Comparison of ENCODE assay signal across 1 mouse cellular context in the genomic region with DNA sequence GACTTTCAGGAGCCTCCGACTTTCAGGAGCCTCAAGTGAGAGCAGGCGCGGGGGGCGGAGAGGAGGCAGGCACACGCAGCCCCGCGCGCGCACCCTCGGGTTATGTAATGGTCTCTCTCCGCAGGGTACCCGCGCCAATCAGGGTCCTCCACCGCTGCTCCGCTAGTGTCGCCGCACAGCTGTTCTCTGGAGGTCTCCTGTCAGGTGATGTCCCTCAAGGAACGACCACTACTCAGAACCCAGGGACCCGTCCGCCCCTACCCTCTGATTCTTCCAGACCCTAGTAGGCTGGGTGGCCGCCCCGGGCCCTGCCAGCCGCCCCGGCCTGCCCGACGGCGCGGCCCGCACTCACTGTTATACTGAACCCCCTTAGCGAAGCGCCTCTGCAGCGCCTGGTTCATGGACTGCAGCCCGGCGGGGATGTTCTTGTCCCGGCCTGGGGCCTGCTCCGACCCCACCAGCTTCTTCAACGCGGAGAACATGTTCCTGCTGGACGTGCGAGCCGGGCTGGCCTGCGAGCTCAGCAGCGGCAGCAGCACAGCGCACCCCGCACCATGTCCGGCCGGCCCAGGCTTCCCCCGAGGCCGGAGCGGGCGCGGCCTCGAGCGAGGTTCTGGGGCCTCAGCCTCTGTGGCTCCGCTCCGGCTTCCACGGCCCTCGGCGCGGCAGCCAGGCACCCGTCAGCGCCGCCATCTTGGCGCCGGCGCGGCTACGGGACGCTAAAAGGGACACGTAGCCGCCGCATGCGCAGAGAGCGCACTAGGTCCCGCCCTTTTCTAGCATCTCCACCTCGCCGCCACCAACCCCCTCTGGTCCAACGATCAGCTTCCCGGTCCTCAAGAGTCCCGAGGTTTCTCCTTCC.
A peak's percentile ranks its signal among the peaks of the same experiment; 100 is the strongest.
TF ChIP-seq lines count a peak whose summit lies in the region.

Gene Rabl6, minus strand, starts transcription at position 761 of the 862 bp plus-strand sequence.

TF ChIP-seq in CH12.LX, 34 proteins besides CTCF, POLR2A, EP300 and RAD21 (continued from another document):
- no peak; the same call in 1 of the 2 replicates for TF ChIP-seq CHD1 (IDR thresholded peaks at IDR 0.05; ENCODE audit: low read depth, low read length)
- TF ChIP-seq UBTF (IDR thresholded peaks at IDR 0.05; ENCODE audit: low read depth, low read length): peak; percentile 36; the same call in 1 of the 2 replicates
- TF ChIP-seq GABPA (IDR thresholded peaks at IDR 0.05; ENCODE audit: insufficient replicate concordance, low read depth, low read length): peak; percentile 15; the same call in 1 of the 2 replicates
- TF ChIP-seq TBP (conservative IDR thresholded peaks at IDR 0.05; ENCODE audit: low read depth, low read length): peak; percentile 61; the same call in 1 of the 2 replicates
- TF ChIP-seq ZMIZ1 (IDR thresholded peaks at IDR 0.05; ENCODE audit: low read depth, low read length): peak; percentile 89
- TF ChIP-seq ETS1 (conservative IDR thresholded peaks at IDR 0.05; ENCODE audit: low read depth, low read length): no peak
- TF ChIP-seq PAX5 (IDR thresholded peaks at IDR 0.05; ENCODE audit: low read length): no peak
- TF ChIP-seq KAT2A (IDR thresholded peaks at IDR 0.05; ENCODE audit: insufficient replicate concordance, low read length): peak; percentile 85
- TF ChIP-seq NELFE (IDR thresholded peaks at IDR 0.05; ENCODE audit: low read depth, low read length): peak; percentile 95
- peak; percentile 96 for TF ChIP-seq MAX (IDR thresholded peaks at IDR 0.05; ENCODE audit: low read length)
- TF ChIP-seq IRF4 (IDR thresholded peaks at IDR 0.05; ENCODE audit: low read depth, low read length): peak; percentile 76
- TF ChIP-seq CHD2 (IDR thresholded peaks at IDR 0.05; ENCODE audit: low read length): peak; percentile 53; the same call in 1 of the 2 replicates
- peak; percentile 54; the same call in 1 of the 2 replicates for TF ChIP-seq E2F4 (IDR thresholded peaks at IDR 0.05; ENCODE audit: insufficient replicate concordance, low read depth, low read length)
- no peak for TF ChIP-seq ZNF384 (IDR thresholded peaks at IDR 0.05; ENCODE audit: low read depth, low read length)
- TF ChIP-seq POLR2AphosphoS2 (IDR thresholded peaks at IDR 0.05; ENCODE audit: low read depth, low read length): peak; percentile 72; the same call in 1 of the 2 replicates
- TF ChIP-seq MAFK (IDR thresholded peaks at IDR 0.05; ENCODE audit: insufficient replicate concordance, low read length): 0 out of 2 replicates have a peak, but pooled peaks have one; percentile 18
- peak; percentile 78 for TF ChIP-seq MEF2A (IDR thresholded peaks at IDR 0.05; ENCODE audit: borderline replicate concordance, low read depth, low read length)
- TF ChIP-seq ZKSCAN1 (IDR thresholded peaks at IDR 0.05; ENCODE audit: borderline replicate concordance, low read depth, low read length): no peak
- TF ChIP-seq JUND (conservative IDR thresholded peaks at IDR 0.05; ENCODE audit: low read depth, low read length): no peak
- no peak for TF ChIP-seq JUN (IDR thresholded peaks at IDR 0.05; ENCODE audit: insufficient read depth, low read depth, low read length)
- no peak for TF ChIP-seq SMC3 (IDR thresholded peaks at IDR 0.05; ENCODE audit: low read depth, low read length)
- TF ChIP-seq MXI1 (IDR thresholded peaks at IDR 0.05; ENCODE audit: low read depth, low read length): peak; percentile 76; the same call in 1 of the 2 replicates
- TF ChIP-seq MYC (IDR thresholded peaks at IDR 0.05; ENCODE audit: low read depth, low read length): no peak
- peak; percentile 39; the same call in 1 of the 2 replicates for TF ChIP-seq RCOR1 (conservative IDR thresholded peaks at IDR 0.05; ENCODE audit: low read depth, low read length)
- peak; percentile 88 for TF ChIP-seq HCFC1 (IDR thresholded peaks at IDR 0.05; ENCODE audit: low read depth, low read length)
- peak; percentile 96 for TF ChIP-seq TCF12 (IDR thresholded peaks at IDR 0.05; ENCODE audit: low read depth, low read length)
- no peak for TF ChIP-seq ZC3H11A (IDR thresholded peaks at IDR 0.05; ENCODE audit: low read depth, low read length)
- no peak; the same call in 1 of the 2 replicates for TF ChIP-seq MAZ (IDR thresholded peaks at IDR 0.05; ENCODE audit: low read depth, low read length)
- TF ChIP-seq USF1 (IDR thresholded peaks at IDR 0.05; ENCODE audit: low read depth, low read length): no peak
- 0 out of 2 replicates have a peak, but pooled peaks have one; percentile 12 for TF ChIP-seq BHLHE40 (IDR thresholded peaks at IDR 0.05; ENCODE audit: low read depth, low read length)
- no peak for TF ChIP-seq USF2 (conservative IDR thresholded peaks at IDR 0.05; ENCODE audit: low read depth, low read length)
- peak; percentile 74 for TF ChIP-seq SIN3A (IDR thresholded peaks at IDR 0.05; ENCODE audit: low read length)
- TF ChIP-seq NRF1 (IDR thresholded peaks at IDR 0.05; ENCODE audit: low read depth, low read length): peak; percentile 95
TF ChIP-seq in CH12.LX: peak in this region for 21.
